ENCODE assay signal across 8 mouse cellular contexts in the genomic region with DNA sequence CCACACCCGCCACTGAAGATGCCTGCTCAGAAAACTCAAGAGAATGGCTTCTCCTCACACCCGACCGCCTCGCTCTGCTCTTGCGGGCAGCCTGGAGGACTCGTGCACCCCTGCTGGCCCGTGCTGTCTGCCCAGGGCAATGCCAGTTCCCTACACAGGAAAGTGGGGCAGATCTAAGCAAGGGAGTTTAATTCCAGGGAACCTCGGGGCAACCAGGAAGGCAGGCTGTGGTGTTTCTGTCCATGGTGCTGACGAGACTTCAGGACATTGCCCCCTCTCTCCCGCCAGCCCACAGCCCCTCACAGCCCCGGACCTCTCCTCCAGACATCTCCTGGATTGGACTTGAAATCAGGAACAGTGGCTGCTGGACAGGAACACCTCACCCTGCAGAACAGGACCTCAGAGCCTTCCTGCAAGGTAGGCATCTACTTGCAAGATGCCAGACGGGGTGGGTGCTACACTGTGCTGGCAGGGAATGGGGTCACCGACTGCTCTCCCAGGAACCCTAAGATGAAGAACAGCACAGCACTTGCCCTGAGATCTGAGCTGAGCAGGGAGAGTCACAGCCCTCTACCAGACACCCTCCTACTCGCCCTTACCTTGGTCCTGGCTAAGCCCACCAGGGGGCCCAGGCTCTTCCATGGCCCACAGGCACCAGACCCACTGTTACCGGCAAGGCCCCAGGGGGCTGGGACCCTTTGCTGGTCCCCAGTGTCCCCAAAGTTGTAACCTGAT. TPM values are rescaled to one million over a fixed set of nuclear protein-coding genes. Genes with fewer than 3 reads are reported as not detected.
DNase-seq lines count a peak whose midpoint lies in the region; ATAC-seq and TF ChIP-seq lines count a peak whose summit lies in the region.

No protein-coding gene starts in this region.

- peak; percentile 8; the same call in 1 of the 2 replicates for ATAC-seq in forebrain, postnatal 0 days

- WGBS in lung, adult 2 months, result 8% methylated on average over 15 of the region's 15 CpGs
- WGBS in forebrain, postnatal 0 days, result 7% methylated on average over 15 of the region's 15 CpGs

- DNase-seq in lung, adult 2 months, result peak; percentile 20
- DNase-seq in lung, postnatal 25 days (ENCODE audit: low spot score), result no peak
- DNase-seq in cerebellum, adult 18-20 months, result peak; percentile 83 to 88
- DNase-seq in forebrain, postnatal 0 days, result no peak
- DNase-seq in kidney, postnatal 14 days, result peak; percentile 46
- no peak for DNase-seq in left cerebral cortex, postnatal 36 days (ENCODE audit: low spot score in 2 of 2)
- no peak for DNase-seq in MN1 (ENCODE audit: low spot score)

- H3K9ac ChIP-seq in forebrain, postnatal 0 days, result no peak overlapping the region

- no peaks in the 10 kb centered on the region for H3K79me2 ChIP-seq in myocyte (ENCODE audit: control insufficient read depth, insufficient read depth)

- TF ChIP-seq POLR2A in lung, adult 2 months (IDR thresholded peaks at IDR 0.05; ENCODE audit: borderline replicate concordance, extremely low read depth, low read depth, low read length), result no peak
- no peak for TF ChIP-seq POLR2A in myocyte (IDR thresholded peaks at IDR 0.05; ENCODE audit: insufficient read length, low read depth)

- H3K27ac ChIP-seq in forebrain, postnatal 0 days (ENCODE audit: low read depth, low read length), result no peak overlapping the region

- H3K36me3 ChIP-seq in forebrain, postnatal 0 days (ENCODE audit: insufficient read depth), result no peaks in the 10 kb centered on the region
- no peaks in the 10 kb centered on the region for H3K36me3 ChIP-seq in myocyte (ENCODE audit: control insufficient read depth, insufficient read depth)

- H3K4me1 ChIP-seq in lung, adult 2 months (ENCODE audit: control insufficient read depth, insufficient read depth, low read length), result no peaks in the 10 kb centered on the region
- H3K4me1 ChIP-seq in forebrain, postnatal 0 days (ENCODE audit: insufficient read depth), result no peaks in the 10 kb centered on the region; the same call in 1 of the 2 replicates

- no peaks in the 10 kb centered on the region for H3K9me3 ChIP-seq in forebrain, postnatal 0 days (ENCODE audit: low read length)

- TF ChIP-seq CTCF in lung, adult 2 months (IDR thresholded peaks at IDR 0.05; ENCODE audit: insufficient read depth, low read length), result no peak
- TF ChIP-seq CTCF in forebrain, postnatal 0 days (IDR thresholded peaks at IDR 0.05; ENCODE audit: low read depth), result peak; percentile 22; the same call in 1 of the 2 replicates

- H3ac ChIP-seq in myocyte (ENCODE audit: control insufficient read depth, insufficient read length), result no peak overlapping the region

- H3K4me2 ChIP-seq in forebrain, postnatal 0 days (ENCODE audit: low read depth), result no peak overlapping the region; the same call in 1 of the 2 replicates
- no peak overlapping the region for H3K4me2 ChIP-seq in myocyte (ENCODE audit: low read depth)

- intact Hi-C loops in left cerebral cortex, postnatal 36 days (cut with DNase I), result no loop called here

- H3K4me3 ChIP-seq in lung, adult 2 months (replicated peaks; ENCODE audit: extremely low read depth, low read depth, low read length), result no peak overlapping the region
- H3K4me3 ChIP-seq in forebrain, postnatal 0 days (ENCODE audit: low read depth, low read length), result no peak overlapping the region
- H3K4me3 ChIP-seq in myocyte, result no peak overlapping the region

- H3K27me3 ChIP-seq in forebrain, postnatal 0 days (ENCODE audit: insufficient read depth, low read length), result no peaks in the 10 kb centered on the region
- peaks cover 49% of the 10 kb centered on the region for H3K27me3 ChIP-seq in myocyte (ENCODE audit: control insufficient read depth, insufficient read depth, insufficient read length)

TF ChIP-seq in myocyte, 11 proteins besides CTCF, POLR2A, EP300 and RAD21:
- TF ChIP-seq USF1 (IDR thresholded peaks at IDR 0.05; ENCODE audit: low read depth), result no peak
- no peak for TF ChIP-seq MYOG (IDR thresholded peaks at IDR 0.05; ENCODE audit: control insufficient read depth in 1 of 3, insufficient read depth in 1 of 3, insufficient read length in 2 of 3, low read depth in 2 of 3)
- TF ChIP-seq TCF12 (IDR thresholded peaks at IDR 0.05; ENCODE audit: insufficient read depth, poor library complexity, severe bottlenecking), result no peak
- no peak for TF ChIP-seq MAX (IDR thresholded peaks at IDR 0.05; ENCODE audit: low read depth)
- TF ChIP-seq CEBPB (IDR thresholded peaks at IDR 0.05; ENCODE audit: insufficient read depth, poor library complexity, severe bottlenecking), result no peak
- no peak for TF ChIP-seq SRF (IDR thresholded peaks at IDR 0.05; ENCODE audit: control insufficient read depth, insufficient read length, low read depth)
- peak; percentile 94 for TF ChIP-seq REST (IDR thresholded peaks at IDR 0.05; ENCODE audit: insufficient read depth, insufficient read length)
TF ChIP-seq in myocyte: peak in this region for 1.

RNA-seq across cellular contexts. Expression of a gene that starts 37.8 kb away (rescaled TPM):
- polyA plus RNA-seq in lung, adult 2 months (2012; rRNA removed), result 15.1 and 23.9 TPM in 2 replicates
- total RNA-seq in forebrain, postnatal 0 days (2014; rRNA removed), result 32.1 and 42.1 TPM in 2 replicates
- polyA plus RNA-seq in forebrain, postnatal 0 days (2015; fragmentation: Nextera tagmentation; extraction: Ambion mirVana), result 11.7 and 17.4 TPM in 2 replicates
- 0.06 TPM for polyA plus RNA-seq in myocyte (2012; fragmentation: generic; extraction: Trizol)
- 10 to 100 TPM; 63.2 to 92.6 TPM for total RNA-seq in left cerebral cortex, postnatal 36 days (2021)

RNA-seq across cellular contexts. Expression of a gene that starts 48.0 kb away (rescaled TPM):
- 20.8 and 23.7 TPM in 2 replicates for polyA plus RNA-seq in lung, adult 2 months (2012; rRNA removed)
- total RNA-seq in forebrain, postnatal 0 days (2014; rRNA removed), result 16.9 and 18.5 TPM in 2 replicates
- polyA plus RNA-seq in forebrain, postnatal 0 days (2015; fragmentation: Nextera tagmentation; extraction: Ambion mirVana), result 14.0 and 14.1 TPM in 2 replicates
- polyA plus RNA-seq in myocyte (2012; fragmentation: generic; extraction: Trizol), result 12.4 TPM
- 10 to 100 TPM; 17.4 to 19.5 TPM for total RNA-seq in left cerebral cortex, postnatal 36 days (2021)

RNA-seq across cellular contexts. Expression of a gene that starts 54.8 kb away (rescaled TPM):
- polyA plus RNA-seq in lung, adult 2 months (2012; rRNA removed), result 35.0 and 49.1 TPM in 2 replicates
- total RNA-seq in forebrain, postnatal 0 days (2014; rRNA removed), result 39.7 and 40.0 TPM in 2 replicates
- polyA plus RNA-seq in forebrain, postnatal 0 days (2015; fragmentation: Nextera tagmentation; extraction: Ambion mirVana), result 20.4 and 22.6 TPM in 2 replicates
- 21.0 TPM for polyA plus RNA-seq in myocyte (2012; fragmentation: generic; extraction: Trizol)
- total RNA-seq in left cerebral cortex, postnatal 36 days (2021), result 10 to 100 TPM; 35.2 to 46.6 TPM

RNA-seq across cellular contexts. Expression of a gene that starts 58.0 kb away (rescaled TPM):
- 0.09 TPM in 1 of 2 replicates, not detected in the other for polyA plus RNA-seq in lung, adult 2 months (2012; rRNA removed)
- total RNA-seq in forebrain, postnatal 0 days (2014; rRNA removed), result 92.2 and 100 TPM in 2 replicates
- 107 and 120 TPM in 2 replicates for polyA plus RNA-seq in forebrain, postnatal 0 days (2015; fragmentation: Nextera tagmentation; extraction: Ambion mirVana)
- not detected for polyA plus RNA-seq in myocyte (2012; fragmentation: generic; extraction: Trizol)
- 10 to 100 TPM; 36.5 to 38.6 TPM for total RNA-seq in left cerebral cortex, postnatal 36 days (2021)

Comparison
In these comparisons a context has a peak if more than half of its experiments do, and no peak if none do; other contexts are left out.
1. DNase-seq: peak in lung, adult 2 months (single experiment), cerebellum, adult 18-20 months (2 of 2) and kidney, postnatal 14 days (single experiment); none in lung, postnatal 25 days (single experiment), forebrain, postnatal 0 days (single experiment), left cerebral cortex, postnatal 36 days (0 of 2) and MN1 (single experiment).
2. RNA of a gene that starts 37.8 kb away (polyA plus RNA-seq): 15.1 to 23.9 TPM in lung, adult 2 months and 11.7 to 17.4 TPM in forebrain, postnatal 0 days; 0.06 TPM in myocyte (single experiment); every median in the first group is over 10 times any median in the second.